Mouse (Mus musculus): ENCODE results near the gene Arpc1a.
"Not testable (repeated sequence)": the region's sequence is repeated elsewhere in the genome, so short reads cannot be mapped to it uniquely, and the experiment has no call there.

Arpc1a gene

DNA sequence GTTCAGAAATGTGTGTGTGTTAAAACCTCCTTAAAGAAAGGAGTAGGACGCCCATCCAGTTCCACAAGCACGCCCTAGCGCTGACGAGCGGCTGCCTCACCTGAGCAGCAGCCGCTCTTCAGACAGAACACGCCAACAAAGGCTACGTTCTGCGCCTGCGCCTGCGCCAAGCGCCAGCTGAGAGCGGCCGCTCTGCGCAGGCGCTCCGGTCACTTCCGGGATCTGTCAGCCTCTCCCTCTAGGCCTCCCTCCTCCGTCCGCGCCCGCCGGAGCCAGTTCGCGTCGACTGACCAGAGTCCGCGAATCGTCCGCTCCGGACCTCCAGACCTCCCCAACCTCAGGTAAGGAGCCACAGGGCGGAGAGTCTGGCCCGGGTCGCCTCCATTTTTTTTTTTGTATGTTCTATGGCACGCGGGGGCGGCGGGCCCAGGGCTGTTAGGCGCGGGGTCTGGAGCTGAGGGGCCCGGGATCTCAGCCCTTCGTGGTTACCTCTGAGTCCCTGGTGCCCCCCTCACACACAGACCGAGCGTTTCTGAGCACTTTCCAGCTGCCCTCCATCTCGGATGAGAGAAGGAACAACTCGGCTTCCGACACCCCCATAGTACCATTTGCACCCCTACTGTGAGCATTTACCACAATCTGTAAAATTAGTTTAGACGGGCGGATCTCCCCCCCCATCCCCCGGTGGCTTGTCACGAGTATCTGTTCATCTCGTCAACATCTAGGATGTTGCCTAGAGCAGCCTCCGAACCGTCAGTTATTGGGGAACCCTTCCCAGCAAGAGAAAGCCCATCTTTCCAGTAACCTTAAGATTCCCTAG is at the start of gene Arpc1a, which contains the start of gene Kpna7:
Gene Arpc1a, plus strand, starts transcription at position 199 of the 820 bp plus-strand sequence.
Gene Kpna7, minus strand, starts transcription at position 399 of the 820 bp plus-strand sequence.
- DNase-seq (ENCODE audit: low read depth): peak; percentile 94

DNA sequence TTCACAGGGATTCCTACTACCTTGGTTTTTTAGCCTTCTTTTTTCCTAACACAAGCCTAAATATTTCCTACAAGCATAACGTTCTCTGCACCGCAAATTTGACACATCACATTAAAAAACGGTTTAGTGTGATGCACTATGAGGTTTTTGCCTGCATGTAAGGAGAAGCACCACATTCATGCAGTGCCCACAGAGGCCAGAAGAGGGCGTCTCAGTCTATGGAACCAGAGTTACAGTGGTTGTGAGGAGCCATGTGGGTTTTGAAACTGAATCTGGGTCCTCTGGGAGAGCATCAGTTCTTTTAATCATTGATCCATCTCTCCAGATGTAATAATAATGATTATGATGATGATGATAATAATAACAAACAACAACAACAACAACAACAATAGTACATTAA is 42.0 kb upstream of the Arpc1a start:
- DNase-seq (ENCODE audit: low read depth): peak; percentile 56

DNA sequence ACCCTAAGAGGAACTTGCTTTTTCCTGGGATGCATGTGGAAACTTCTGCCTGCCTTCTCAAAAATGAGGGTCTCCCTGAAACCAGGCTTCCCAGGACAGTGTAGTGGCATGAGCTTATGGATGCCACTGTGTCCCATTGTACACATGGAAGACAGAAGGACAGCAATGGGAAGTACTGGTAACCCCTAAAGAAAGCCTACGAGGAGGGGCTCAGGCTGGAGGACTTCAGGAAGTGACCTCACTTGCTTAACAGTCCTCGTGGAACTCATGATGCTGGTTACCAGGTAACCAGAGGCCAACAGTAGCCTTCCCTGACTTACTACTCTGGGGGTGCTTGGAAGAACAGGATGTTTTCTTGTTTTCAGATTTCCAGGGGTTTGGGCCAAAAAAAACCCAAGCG is 40.9 kb upstream of the Arpc1a start, which contains the start of gene 1700018F24Rik:
Gene 1700018F24Rik, plus strand, starts transcription at position 301 of the 400 bp plus-strand sequence.
- DNase-seq (ENCODE audit: low read depth): not testable (repeated sequence)

DNA sequence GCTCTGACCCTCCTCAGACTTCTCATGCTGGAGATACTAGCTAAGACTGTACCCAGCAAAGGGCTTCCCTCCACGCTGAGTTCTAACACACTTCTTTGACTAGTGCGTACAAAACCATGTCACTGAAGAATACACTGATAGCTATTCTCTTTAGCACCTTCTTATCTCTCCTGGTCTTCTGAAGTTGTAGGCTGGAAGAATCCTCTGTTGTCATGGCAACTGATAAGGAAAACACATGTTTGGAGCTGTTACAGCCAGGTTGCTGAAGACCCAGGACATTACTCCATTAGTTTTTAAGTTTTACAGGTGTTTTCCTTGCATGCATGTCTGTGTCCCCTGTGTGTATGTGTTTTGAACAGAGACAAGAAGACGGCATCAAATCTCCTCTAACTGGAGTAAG is 29.4 kb upstream of the Arpc1a start:
- not testable (repeated sequence) for DNase-seq (ENCODE audit: low read depth)

DNA sequence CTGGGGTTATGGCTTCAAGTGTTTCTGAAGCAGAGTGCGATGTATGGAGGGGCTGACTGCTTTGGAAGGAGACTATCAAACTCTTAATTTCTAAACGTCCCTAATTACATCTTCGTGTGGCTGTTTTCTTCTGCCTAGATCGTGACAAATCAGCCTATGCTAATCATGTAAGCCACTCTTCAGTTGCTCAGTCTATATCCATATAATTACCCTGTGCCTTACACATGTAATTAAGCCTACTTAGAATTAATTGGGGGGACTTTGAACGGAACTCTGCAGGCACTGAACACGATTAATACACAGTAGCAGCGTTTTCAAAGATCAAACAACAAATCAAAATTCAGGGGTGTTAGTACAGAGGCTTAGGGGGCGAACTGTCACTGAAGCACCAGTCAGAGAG is 25.7 kb upstream of the Arpc1a start:
- no peak for DNase-seq (ENCODE audit: low read depth)

DNA sequence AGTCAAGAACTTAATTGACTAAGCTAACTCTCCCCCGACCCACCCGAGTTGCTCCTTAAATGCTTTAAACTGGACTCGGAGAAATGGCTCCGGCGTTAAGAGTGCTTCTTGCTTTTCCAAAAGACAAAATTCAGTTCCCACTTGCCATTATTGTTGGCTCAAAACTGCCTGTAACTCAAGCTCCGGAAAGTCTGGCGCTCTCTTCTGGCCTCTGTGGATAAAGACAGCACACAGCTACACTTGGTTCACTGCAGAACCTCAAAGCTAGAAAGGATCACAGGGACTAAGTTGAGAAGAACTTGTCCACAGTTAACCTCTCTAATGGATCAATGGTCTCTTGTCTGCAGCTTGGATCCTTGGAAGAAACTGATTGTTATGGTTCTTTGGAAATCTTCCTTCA is 24.9 kb upstream of the Arpc1a start:
- peak; percentile 7 for DNase-seq (ENCODE audit: low read depth)

DNA sequence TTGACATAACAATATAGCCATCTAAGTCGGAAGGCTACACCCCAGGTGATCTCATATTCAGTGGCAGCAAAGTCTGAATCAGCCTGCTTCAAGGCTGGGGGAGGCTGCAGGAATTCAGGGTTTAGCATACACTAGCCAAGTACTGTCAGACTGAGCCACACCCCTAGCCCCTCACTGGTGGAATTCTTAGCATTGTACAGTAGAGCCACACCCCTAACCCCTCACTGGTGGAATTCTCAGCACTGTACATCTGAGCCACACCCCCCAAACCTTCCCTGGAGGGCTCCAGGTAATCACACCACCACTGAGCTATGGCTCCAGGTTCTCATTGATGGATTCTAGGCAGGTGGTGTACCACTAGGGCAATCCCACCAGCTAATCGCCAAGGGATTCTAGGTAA is 24.1 kb upstream of the Arpc1a start:
- DNase-seq (ENCODE audit: low read depth): no peak

DNA sequence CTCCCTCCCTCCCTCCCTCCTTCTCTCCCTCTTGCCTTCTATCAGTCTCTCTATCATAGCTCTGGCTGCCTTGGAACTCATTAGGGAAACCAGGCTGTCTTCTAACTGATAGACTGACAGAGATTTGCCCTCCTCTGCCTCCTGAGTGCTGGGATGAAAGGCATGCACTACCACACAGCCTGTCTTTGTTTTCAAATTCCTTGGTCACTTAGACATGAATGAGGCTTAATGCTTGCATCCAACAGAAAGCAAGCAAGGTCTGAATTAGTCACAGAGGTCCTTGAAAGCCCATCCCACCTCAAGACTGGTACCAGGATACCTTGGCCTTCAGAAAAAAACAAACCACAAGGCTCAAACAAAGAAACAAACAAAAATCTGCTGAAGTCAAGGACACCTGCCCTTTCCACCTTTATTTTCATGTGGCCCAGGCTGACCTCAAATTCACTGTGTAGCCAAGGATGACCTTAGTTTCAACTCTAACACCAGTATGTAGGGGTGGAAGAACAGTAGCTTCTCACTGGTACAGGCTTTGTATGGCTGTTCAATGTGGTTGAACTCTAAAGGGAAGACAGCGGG is 18.8 kb upstream of the Arpc1a start:
- no peak for DNase-seq (ENCODE audit: low read depth)

DNA sequence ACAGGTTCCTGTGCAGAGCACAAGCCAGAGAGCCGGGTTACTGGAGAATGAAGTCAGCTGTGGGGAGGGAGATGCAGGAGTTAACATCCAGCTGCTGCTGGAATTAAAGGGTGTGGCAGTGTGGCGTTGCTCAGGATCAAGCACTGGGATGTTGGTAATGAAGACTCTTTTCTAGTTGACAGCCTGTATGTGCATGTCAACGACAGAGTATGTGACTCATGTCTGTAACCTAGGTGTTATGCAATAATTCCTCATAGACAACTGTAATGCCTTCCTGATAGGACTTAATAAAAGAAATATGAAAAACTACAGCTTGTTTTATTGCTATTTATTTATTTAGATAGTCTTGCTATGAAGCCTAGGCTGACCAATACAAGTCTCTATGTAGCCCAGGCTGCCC is 14.8 kb upstream of the Arpc1a start:
- peak; percentile 55 for DNase-seq (ENCODE audit: low read depth)

DNA sequence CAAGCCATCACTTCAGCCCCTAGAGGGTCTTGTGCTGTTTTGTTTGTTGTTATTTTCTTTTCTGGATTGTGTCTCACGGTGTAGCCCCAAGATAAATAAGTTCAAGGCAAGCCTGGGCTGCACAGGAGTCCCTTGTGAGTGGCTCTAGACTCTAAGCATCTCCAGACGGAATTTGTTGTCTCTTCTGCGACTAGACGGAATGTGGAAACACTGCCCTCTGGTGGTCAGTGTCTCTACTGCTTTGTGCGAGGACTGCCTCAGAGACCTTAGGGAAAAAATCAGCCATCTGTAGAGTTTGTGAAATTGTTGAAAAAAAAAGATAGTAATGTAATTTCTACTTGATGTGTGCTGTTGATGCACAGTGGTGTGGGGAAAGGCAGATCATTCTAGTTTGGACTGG is 13.9 kb upstream of the Arpc1a start:
- DNase-seq (ENCODE audit: low read depth): peak; percentile 69

DNA sequence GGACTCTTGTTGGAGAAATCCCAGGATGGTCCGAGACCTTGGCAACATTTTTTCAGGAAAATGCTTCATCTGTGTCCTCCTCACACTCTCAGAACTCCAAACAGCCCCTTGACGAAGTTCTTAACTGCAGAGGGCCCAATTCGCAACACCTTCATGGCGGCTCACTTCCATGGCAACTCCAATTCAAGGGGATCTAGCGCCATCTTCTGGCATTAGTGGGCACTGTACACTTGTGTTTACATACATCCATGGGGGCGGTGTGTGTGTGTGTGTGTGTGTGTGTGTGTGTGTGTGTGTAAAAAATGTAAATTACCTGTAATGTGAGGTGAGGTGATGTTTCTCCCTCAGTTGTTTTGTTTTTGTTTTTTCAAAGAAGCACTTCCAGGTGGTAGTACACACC is 12.3 kb upstream of the Arpc1a start:
- DNase-seq (ENCODE audit: low read depth): peak; percentile 76

DNA sequence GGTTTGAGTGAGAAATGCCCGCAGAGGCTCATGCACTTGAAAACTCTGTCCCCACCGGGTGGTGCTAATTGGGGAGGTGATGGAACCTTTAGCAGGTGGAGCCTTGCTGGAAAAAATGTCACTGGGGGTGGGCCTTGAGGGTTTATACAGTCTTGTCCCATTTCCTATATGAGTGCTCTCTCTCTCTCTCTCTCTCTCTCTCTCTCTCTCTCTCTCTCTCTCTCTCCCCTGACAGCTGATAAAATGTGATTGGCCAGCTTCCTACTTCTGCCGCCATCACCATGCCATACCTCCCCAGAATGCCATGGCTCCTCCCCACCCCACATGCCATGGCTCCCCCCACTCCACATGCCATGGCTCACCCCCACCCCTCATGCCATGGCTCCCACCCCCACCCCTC is 8.5 kb upstream of the Arpc1a start:
- DNase-seq (ENCODE audit: low read depth): no peak

DNA sequence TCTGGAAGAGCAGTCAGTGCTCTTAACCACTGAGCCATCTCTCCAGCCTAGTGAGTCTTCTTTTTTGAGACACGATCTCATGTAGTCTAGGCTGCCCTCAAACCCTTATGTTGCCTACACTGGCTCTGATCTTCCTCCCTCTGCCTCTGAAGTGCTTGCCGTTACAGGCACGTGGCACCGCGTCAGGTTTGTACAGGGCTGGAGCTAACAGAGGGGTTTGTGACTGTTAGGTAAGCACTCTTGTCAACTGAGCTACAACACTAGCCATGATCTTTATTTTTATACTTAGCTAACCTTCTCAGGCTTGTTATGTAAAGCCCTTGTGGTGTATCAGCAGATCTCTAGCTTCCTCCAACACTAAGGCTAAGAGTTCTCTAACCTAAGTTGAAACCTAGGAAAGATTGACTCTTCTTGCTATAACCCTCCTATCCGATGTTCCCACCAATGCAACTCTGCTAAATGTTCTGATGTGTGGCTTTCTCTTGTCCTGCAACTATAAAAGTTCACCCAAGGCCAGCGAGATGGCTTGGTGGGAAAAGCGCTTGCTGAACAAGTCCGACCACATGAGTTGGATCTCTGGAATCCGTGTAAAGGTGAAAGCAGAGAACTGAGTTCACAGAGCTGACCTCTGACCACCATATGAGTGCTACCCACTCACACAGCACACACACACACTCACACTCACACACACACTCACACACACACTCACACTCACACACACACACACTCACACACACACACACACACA is 1.6 kb upstream of the Arpc1a start:
- no peak for DNase-seq (ENCODE audit: low read depth)

DNA sequence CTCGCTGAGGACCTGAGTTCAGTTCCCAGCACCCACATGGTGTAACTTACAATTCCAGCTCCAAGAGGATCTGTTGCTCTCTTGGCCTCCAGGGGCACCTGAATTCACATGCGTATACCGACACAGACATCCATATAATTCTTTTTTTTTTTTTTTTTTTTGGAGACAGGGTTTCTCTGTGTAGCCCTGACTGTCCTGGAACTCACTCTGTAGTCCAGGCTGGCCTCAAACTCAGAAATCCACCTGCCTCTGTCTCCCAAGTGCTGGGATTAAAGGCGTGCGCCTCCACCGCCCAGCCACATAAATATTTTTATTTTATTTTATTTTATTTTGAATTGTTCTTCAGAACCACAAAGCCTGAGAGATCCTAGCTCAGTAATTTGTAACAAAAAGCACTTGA is 429 bp upstream of the Arpc1a start:
- not testable (repeated sequence) for DNase-seq (ENCODE audit: low read depth)

DNA sequence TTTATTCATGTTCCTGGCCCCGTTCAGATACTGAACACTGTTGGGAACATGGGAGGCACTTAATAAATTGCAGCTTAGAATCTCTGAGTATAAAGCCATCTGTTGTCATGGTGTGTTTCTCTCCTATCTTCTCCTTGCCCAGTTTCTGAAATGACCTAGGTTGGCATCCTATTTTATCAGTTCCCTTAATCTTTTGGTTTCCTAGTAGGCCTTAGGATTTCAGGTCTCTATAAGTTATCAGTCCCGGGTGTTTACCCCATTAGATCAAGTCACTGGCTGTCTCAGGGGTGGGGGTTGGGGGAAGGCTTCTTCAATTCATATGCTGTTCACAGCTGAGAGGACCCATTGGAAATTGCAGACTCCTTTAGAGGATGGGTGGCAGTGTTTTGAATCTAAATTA is 1.2 kb downstream of the Arpc1a start:
- no peak for DNase-seq (ENCODE audit: low read depth)

DNA sequence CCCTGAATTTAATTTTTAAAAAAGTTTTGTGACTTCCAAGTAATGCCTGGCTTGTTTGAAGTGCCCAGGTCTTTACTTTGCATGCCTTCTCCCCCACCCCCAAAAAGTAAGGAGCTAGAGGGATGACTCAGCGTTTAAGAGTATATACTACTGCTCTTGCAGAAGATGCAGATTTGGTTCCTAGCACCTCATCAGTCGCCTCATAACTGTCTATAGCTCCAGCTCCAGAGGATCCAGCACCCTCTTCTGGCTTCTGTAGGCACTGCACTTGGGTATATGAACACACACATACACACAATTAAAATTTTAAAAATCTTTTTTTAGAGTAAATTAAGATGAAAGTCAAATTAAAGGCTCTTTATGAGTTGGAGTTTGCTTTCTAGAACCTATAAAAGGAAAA is 4.6 kb downstream of the Arpc1a start:
- no peak for DNase-seq (ENCODE audit: low read depth)

DNA sequence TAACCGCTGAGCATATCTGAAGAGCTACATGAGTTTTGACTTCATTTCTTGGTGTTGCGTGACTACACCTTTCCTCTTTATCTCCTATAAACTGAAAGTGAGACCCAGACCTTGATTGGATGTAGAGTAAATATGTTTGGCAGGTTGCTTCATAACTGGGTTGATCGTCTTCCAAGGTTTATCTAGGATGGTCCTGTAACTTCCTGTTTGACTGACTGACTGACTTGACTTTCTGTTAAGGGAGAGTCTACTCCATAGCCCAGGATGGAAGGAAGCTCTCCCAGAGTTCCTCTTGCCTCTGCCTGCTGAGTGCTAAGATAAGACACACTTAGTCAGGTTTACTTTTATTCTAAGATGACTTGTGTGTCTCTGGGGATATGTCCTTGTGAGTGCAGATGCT is 6.2 kb downstream of the Arpc1a start:
- no peak for DNase-seq (ENCODE audit: low read depth)

DNA sequence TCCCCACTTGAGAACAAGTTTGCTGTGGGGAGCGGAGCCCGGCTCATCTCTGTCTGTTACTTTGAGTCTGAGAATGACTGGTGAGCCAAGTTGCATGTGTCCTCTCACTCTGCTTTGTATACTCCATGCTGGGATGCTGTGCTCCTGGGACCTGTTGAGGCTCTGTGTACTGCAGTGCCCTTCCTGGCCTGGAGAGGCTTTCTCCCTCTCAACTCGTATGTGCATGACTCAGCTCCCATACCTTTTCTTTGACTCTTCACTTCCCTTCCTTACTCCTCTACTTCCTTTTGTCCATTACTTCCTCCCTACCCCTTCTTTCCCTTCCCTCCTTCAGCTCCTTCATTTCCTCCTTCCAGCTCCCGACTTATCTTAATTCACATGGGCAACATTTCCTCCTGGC is 12.6 kb downstream of the Arpc1a start:
- no peak for DNase-seq (ENCODE audit: low read depth)

DNA sequence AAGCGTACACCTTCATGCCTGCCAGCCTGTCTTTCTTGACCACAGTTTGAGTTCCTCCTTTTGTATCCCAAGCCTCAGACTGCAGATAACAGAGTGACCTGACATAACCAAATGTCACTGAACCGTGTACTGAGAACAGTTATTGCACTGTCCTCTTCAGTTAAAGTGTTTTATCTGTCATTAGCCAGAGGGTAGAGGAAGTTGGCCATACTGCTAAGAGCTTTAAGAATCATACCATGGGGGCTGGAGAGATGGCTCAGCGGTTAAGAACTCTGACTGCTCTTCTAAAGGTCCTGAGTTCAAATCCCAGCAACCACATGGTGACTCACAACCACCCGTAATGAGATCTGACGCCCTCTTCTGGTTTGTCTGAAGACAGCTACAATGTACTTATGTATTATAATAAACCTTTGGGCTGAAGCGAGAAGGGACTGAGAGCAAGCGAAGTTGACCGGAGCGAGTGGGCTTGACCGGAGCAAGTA is 14.8 kb downstream of the Arpc1a start:
- DNase-seq (ENCODE audit: low read depth): peak; percentile 96

DNA sequence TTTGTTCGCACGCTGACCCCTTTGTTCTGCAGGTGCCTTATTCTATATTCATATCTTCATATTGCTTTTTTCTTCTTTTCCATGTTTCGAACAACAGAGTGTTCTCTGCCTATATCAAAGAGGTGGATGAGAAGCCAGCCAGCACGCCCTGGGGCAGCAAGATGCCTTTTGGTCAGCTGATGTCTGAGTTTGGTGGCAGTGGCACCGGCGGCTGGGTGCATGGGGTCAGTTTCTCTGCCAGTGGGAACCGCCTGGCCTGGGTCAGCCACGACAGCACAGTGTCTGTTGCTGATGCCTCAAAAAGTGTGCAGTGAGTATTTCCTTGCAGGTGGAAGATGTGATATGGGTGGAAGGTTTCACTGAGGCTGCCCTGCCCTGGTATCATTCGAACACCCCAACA is 17.3 kb downstream of the Arpc1a start:
- no peak for DNase-seq (ENCODE audit: low read depth)

DNA sequence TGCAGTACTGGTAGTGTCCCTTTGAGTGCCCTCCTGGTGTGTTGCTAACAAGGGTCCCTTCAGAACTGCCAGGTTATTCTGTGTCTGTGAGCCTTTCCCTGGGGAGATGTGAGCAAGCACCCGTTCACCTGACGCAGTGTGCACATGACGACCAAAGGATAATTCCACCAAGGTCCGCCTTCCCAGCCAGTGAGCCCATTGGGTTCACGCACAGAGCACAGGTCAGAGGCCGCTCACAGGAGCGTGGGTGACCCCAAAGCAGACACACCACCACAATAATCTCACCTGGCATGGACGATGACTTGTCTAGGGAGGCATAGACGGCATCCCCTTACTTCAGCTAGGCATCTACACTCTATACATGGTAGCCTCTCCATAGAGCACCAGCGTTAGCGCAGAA is 17.8 kb downstream of the Arpc1a start:
- not testable (repeated sequence) for DNase-seq (ENCODE audit: low read depth)

DNA sequence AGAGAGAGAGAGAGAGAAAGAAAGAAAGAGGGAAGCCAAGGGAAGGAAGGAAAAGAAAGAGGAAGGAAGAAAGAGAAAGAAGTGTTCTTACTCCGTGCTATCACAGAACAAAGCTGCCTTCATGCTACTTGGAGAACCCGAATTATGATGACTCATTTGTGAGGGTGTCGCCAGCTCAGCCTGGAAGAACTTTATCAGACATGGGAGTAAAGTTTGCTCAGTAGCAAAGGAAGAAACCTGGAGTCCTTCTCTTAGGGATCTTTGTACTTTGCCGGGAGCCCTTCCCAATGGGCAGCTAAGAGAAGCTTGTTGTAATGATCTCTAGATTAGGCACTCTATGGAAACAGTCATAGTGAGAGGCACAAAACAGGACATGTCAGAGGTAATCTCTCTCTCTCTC is 19.1 kb downstream of the Arpc1a start:
- peak; percentile 62 for DNase-seq (ENCODE audit: low read depth)

DNA sequence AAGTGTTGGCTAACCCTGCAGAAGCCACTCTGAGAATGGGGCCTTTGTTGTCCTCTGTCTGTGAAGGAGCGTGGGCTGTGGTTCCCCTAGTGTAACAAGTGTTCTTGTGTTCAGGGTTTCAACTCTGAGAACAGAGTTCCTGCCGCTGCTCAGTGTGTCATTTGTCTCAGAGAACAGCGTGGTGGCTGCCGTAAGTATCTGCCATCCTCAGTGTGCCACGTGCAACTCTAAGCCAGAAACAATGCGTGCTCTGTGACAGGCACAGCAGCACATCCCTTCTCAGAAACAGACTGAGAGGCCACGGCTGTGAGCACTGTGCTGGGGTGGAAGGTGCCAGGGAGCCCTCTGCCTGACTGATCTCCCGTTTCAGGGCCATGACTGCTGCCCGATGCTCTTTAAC is 20.7 kb downstream of the Arpc1a start:
- no peak for DNase-seq (ENCODE audit: low read depth)
